Mouse (Mus musculus) olfactory bulb, adult 2 months (tissue): ENCODE measurements around the gene Vil1.

Experiments used
- CTCF ChIP-seq: fragments of 200-500 bp; IDR thresholded peaks from 2 replicates; pipeline ENCODE4 v1.5.1; 2012; ENCODE audit warnings: low read depth, mild to moderate bottlenecking, low read length, moderate library complexity; ENCODE audit not compliant: insufficient read depth
- POLR2A ChIP-seq: fragments of 200-500 bp; IDR thresholded peaks from 2 replicates; pipeline ENCODE4 v1.6.1; 2012; ENCODE audit warnings: mild to moderate bottlenecking, low read depth, low read length, moderate library complexity; ENCODE audit not compliant: insufficient read depth

DNA sequence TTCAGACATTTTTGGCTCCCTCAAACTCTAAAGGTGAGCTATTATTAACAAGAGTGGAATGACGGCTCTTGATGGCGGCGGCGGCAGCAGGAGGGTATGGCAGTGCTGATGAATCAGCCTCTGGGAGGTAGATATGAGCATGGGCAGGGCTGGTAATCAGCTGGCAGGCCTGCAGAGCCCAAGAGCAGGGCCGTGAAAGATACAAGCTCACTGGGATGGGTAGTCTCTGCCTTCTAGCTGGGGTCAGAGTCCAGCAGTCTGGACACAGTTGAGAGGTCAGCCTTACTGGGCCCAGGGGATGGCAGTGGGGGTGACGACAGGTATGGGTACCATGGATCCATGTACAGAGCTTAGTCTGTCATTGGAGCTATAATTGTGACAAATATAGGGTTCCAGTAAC, 24.0 kb downstream of the Vil1 start:
- no peak for TF ChIP-seq POLR2A
- TF ChIP-seq CTCF = no peak
